Mouse (Mus musculus) brain, adult 2 months (tissue): ENCODE measurements at regions not wholly inside any gene's neighbourhood (a gene's known extent, or its start where the extent isn't known, plus 50 kb on each side); places are given as distances from the start of the nearest gene placed in this dataset.

Experiments used
- DNase-seq: peaks from one replicate; pipeline ENCODE4 v3.0.0; 2011; ENCODE audit warnings: low read depth, low spot score

DNA sequence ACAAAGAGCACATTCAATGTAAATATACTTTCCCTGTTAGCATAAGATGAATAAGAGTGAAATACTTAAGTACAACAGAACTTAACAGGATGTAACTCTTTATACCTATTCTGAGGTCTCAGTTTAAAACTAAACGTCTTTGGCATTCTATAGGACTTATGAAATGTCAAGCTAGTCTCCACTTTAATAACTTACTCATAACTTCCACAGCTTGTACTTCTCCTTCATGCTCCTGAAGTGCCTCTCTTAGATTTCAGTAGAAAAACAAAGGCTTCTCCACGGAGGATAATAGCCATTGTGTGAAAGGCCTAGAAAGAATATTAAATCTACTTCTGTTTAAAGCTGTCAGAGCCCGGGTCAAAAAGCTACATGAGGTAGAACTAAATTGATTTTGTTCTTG lies 117.9 kb upstream of the Kynu start:
- DNase-seq, result no peak

DNA sequence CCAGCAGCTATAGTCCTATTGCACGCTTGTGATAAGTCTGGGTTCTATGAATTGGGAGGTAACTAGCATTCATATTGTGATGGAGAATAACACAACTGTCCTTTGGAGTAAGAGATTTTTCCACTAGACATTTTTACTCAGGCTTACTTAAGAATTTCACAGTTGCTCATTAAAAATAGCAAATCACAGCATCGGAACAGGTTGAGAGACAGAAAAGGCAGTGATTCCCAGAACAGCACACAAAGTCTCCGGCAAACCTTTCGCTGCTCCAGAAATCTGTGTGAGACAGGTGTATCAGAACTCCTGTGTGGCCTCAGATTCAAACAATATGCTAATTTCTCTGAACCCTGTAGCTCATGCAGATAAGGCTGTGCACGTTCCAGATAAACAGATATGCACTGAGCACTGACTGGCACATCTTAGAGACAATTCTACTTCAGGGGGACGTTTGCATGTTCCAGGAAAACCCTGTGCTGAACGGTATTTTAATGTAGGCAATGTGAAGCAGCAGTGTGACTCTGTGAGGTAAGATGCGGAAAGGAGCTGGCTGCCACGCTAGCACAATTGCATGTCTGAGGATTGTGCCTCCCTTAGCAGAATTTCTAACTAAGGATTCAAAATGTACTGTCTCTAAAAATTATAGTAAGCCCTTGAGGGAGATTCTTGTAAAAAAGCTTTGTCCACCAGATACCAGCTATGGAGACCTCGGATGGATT lies 99.8 kb upstream of the Kynu start:
- DNase-seq, result peak; percentile 62

DNA sequence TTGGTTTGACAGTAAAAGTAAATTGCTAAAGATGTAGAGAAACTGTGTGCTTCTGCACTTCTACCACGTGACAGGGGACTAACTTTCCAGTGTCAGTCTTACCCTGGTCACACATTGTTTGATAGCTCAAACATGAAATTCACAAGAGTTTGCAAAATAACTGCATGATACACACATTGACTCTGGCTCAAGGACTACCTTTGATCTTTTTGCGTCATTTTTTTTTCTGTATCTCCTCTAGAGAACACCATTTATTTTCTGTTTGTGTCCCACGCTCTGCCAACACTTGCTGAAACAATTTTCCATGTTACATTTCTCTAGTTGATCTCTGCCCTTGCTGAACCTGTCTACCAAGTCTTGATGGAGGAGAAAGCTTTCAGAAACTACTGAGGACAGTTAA lies 86.0 kb upstream of the Kynu start:
- no peak for DNase-seq

DNA sequence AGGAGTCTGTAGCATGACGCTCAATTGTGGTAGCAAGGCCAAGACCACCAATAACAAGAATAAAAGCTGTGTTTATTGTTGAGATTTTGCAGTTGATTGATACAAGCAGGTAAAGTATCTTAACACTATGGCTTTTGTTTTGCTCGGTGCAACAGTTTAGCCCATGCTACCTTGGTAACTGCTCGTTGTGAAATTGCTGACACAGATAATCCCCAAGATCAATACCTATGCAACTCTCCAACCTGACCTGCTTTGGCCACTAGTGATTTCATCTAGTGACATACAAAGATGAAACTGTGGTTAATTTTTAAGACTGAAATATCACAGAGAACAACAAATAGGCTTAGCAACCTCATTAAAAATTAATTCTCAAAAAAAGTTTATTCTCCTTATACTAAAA lies 85.2 kb upstream of the Kynu start:
- DNase-seq, result no peak

DNA sequence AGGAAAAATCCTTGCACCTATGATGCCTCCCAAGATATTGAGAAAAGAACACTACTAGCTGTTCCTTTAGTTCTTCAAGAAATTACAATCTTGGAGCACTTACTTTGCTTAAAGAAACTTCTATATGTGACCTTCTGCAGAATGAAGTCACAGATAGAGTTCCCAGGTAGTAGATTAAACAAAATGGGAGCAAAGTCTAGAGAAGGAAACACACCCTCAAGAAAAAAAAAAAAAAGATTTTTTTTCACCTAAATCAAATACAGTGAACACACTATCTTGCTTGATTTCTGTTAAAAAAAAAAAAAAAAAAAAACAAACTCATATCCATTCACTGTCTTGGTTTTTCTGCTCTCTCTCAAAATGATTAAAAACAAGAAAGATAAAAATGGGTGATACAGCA lies 76.6 kb upstream of the Kynu start:
- no peak for DNase-seq

DNA sequence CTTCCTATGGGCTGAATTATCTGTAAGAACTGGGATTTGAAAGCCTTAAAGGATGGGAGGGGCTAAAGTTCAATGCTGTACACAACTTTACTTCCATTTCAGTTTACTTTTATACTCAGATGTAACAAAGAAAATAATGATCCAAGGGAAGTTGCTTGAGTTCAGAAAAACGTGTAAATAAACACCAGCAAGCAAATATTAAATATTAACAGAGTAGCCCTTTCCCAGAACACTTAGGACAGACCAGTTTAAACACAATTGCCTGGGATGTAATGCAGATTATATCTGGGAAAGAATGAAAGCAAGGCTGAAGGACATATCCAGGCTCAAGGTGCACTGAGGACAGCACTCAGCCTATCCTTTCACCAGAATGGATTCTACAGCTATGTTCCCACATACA lies 75.3 kb upstream of the Kynu start:
- DNase-seq, result no peak
